Mouse (Mus musculus): Measurements from ENCODE around the gene Vmn1r239-ps. TPM values are rescaled to one million over a fixed set of nuclear protein-coding genes. Genes with fewer than 3 reads are reported as not detected.
"Not testable (repeated sequence)": the region's sequence is repeated elsewhere in the genome, so short reads cannot be mapped to it uniquely, and the experiment has no call there.

Gene Vmn1r239-ps
- total RNA-seq (2015), result not detected in 2 replicates
- not detected in 2 replicates for total RNA-seq (2017)

GRCm38 (mm10) chrX:147453610-147454009 is at the start of gene Vmn1r239-ps:
Gene Vmn1r239-ps, minus strand, starts transcription at chrX:147453710.
- not testable (repeated sequence) for ATAC-seq (ENCODE audit: poor library complexity, severe bottlenecking)

GRCm38 (mm10) chrX:147489551-147489950 is 36.0 kb upstream of the Vmn1r239-ps start:
- ATAC-seq (ENCODE audit: poor library complexity, severe bottlenecking), result no peak

GRCm38 (mm10) chrX:147443386-147443785 is 10.1 kb downstream of the Vmn1r239-ps start:
- ATAC-seq (ENCODE audit: poor library complexity, severe bottlenecking), result no peak

- no peak for ATAC-seq (ENCODE audit: poor library complexity, severe bottlenecking)
Measured at GRCm38 (mm10) chrX:147435400-147435799, 18.1 kb downstream of the Vmn1r239-ps start.

- no peak for ATAC-seq (ENCODE audit: poor library complexity, severe bottlenecking)
Measured at GRCm38 (mm10) chrX:147429753-147430152, 23.8 kb downstream of the Vmn1r239-ps start.

GRCm38 (mm10) chrX:147429129-147429528 is 24.4 kb downstream of the Vmn1r239-ps start, which contains the start of gene Il13ra2:
Gene Il13ra2, minus strand, starts transcription at chrX:147429192.
- ATAC-seq (ENCODE audit: poor library complexity, severe bottlenecking), result no peak

Other genes with a start within 250 kb of the Vmn1r239-ps start
- gene Il13ra2, start 24.5 kb downstream of the Vmn1r239-ps start, total RNA-seq (2015), result not detected in 2 replicates
- gene Il13ra2, start 24.5 kb downstream of the Vmn1r239-ps start, total RNA-seq (2017), result not detected in 2 replicates
- gene Lrch2, start 100.4 kb upstream of the Vmn1r239-ps start, total RNA-seq (2015), result 0.09 and 0.47 TPM in 2 replicates
- not detected in 2 replicates for gene Lrch2, start 100.4 kb upstream of the Vmn1r239-ps start, total RNA-seq (2017)

All from megakaryocyte, adult 5-6 weeks (primary cell).